Mouse (Mus musculus) lung, postnatal 36 days (tissue): ENCODE data around the gene Rhpn2.
A peak's percentile ranks its signal among the peaks of the same experiment; 100 is the strongest.

ENCODE experiments used
- DNase-seq: peaks from one replicate; pipeline ENCODE4 v3.0.0; 2022; ENCODE audit warnings: mixed read lengths

Gene Rhpn2

DNA sequence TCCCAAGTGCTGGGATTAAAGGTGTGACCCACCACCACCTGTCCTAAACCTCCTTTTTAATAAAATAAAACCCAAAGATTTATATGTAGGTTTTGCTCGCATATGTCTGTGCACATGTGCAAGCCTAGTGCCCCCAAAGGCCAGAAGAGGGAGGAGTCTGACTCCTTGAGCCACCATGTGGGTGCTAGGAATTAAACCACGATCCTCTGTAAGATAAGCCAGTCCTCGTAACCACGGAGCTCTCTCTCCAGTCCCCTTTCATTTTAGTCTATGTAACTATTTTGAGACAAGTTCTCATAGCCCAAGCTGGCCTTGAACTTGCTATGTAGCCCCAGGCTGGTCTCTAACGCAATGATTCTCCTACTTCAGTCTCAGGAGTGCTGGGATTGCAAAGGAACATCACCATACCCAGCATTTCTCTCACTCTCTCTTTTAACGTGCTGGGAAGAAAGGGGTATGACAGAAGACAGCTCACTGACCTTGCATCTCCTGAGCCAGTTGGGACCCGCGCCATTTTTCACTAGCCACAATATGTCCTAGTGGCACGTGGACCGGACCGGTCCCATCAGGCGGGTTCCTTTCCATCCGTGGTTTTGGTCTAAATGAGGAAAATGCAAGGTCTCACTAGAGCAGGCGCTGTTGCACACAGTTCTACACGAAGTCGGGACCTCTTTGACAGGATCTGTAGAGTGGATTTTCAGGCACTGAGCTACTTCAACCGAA is 61.9 kb downstream of the Rhpn2 start:
- DNase-seq: no peak

DNA sequence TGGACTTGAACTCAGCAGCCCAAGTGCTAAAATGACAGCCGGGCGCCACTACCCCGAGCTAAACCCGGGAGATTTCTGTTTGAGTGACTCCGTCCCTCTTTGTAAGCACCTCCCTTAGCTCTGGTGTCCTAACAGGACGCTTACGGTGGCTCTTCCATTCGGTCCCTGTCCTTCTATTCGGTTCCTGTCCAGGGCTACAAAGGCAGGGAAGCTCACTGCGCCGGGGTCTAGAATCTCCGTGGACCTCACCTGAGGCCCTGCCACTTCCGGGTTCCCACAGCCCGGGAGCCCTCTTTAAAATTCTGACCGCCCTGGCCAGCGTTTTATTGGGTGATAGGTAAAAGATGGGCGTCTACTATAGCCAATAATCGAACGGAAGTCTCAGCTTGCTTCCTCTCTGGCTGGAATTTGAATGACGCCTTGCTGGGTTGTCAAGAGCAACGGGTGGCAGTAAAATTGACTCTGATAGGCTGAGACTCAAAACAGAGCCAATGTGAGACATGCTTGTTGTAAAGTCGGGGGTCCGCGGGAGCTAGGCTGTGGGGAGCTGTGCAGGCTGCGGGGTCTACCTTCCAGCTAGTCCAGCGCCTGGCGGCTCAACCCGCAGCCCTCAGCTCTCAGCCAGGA is 62.7 kb downstream of the Rhpn2 start, which contains the start of the genes Faap24 and Cep89:
Gene Faap24 (minus strand): TSS at position 295 of the 627 bp plus-strand sequence.
Gene Cep89 (plus strand): TSS at position 494 of the 627 bp plus-strand sequence.
- DNase-seq: peak; percentile 98

DNA sequence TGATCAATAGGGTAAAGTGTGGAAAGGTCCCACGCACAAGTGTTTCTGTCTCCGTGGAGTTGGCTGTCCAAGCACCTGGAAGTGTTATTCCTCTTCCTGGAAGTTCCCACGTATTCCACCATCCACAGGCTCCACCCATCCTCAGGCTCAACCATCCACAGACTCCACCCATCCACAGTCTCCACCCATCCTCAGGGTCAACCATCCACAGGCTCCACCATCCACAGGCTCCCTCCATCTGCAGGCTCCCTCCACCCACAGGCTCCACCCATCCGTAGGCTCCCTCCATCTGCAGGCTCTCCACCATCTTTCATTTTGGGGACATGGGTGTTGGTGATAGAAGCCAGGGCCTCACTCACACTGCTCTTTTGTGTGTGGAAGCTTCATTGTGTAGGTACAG is 67.2 kb downstream of the Rhpn2 start:
- DNase-seq: no peak

DNA sequence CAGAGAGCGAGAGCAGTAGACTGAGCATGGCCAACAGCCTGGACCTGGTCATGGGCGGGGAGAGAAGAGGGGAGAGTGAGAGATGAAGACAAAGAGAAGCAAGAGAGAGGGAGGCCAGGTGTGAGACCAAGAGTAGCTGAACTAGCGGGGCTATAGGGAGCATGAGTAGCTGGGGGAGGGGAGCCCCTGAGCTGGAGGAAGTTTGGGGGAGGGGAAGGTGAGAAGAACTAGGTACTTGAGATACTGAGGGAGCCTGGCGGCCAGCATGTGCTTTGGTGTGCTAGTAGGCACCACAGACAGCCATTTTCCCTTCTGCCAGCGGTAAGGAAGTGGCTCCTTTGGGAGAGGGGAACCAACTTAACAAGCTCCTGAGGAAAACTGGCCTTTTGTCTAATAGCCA is 81.3 kb downstream of the Rhpn2 start:
- DNase-seq: no peak

DNA sequence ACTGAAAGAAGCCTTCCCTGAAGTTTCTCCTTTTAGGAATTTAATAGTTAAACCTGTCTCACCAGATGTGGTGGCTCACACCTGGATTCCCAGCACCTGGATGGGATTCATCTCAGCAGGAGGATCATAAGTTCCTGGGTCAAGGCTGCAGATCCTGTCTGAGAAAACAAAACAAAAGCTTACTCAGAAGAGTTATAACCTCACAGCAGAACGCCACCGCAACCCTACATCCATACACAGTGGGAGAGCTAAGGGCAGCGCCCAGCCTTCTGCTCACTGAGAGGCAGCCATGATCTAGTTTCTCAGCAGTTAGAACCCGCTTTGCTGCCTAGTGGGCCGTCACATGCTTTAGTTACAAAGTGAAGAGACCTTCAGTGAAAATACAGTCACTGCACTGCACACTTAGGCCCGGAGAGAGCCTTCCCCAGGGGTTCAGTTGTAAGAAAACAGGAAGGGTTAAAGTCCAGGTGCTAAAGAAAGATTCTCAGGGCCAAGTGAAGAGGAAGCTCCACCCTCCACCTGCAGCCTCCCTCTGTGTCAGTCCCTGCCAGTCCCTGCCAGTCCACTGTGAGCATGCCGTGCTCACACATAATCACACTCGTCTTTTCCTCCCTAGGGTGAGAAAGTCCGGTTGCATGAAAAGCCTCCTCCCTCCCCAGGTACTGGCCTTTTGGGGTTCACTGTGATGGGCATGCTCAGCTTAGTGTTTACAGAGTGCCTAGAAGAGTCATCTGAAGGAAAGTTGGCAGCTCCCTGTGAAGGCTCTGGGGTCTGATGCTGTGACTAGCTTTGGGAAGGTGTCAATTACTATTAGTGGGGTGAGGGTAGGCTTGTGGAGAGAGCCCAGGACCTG is 82.1 kb downstream of the Rhpn2 start:
- DNase-seq: no peak

DNA sequence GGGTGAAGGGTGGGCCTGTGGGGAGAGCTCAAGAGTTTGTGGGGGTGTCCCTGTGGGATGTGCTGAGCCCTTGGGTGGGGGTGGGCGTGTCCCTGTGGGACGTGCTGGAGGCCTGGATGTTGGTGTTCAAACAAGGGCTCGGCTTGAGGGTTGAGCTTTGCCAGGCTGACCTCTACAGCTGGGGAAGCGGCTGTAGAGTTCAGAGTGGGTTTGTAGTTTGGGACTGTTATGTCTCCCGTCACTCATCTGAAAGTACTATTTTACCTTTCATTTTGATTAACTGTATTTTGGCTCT is 82.6 kb downstream of the Rhpn2 start:
- DNase-seq: no peak

DNA sequence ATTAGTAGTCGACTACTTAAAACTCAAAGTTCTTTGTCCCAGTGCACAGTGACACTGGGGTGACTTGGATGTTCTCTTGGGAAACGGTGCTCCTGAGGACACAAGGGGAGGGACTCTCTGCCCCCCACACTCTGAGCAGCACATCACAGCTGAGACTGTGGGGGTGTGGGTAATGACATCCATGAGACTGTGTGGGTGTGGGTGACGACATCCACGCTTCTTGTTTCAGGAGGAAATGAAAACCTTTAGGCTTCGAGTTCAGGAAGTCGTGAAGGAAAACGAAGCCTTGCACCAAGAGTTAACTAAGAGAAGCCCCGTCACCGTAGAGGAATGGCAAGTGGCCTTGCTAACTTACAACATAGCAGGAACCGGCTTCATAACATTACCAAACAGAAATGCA is 89.1 kb downstream of the Rhpn2 start:
- DNase-seq: peak; percentile 8

DNA sequence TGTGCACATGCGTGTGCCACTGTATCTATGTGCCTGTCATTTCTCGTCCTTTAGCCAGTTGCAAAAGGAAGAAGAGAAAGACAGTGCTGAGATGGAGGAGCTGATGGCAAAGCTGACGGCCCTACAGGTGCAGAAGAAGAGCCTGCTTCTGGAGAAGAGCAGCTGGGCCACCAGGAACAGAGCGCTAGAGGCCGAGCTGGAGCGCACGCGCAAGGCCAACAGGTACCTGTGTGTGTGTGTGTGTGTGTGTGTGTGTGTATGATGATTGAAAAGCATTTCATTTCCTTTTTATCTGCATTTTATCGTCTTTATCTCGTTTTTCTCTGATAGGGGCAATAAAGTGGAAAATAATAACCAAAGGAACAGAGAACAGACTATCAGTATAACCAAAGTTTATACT is 94.2 kb downstream of the Rhpn2 start:
- DNase-seq: no peak

DNA sequence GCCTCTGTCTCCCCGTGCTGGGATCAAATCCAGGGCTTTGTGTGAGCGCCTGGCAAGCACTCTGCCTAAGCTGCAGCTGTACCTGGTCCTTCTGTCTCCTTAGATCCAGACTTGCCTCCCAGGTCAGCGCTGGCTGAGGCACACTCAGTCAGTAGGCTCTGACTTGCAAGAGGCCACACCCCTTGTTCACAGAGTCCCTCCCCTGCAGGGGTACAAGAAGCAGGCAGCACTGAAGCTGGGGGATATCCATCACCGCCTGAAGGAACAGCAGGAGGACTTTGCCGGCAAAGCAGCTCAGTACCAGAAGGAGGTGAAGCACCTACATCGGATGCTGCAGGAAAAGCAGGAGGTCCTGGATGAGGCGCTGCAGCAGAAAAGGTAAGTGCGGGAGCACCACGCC is 101.3 kb downstream of the Rhpn2 start:
- no peak for DNase-seq
